Mouse (Mus musculus) liver, adult 2 months (tissue): ENCODE data around the gene Kif14. TPM values are rescaled to one million over a fixed set of nuclear protein-coding genes. Genes with fewer than 3 reads are reported as not detected.

ENCODE experiments used
- DNase-seq: peaks from one replicate; pipeline ENCODE4 v3.0.0-alpha.2; 2011; ENCODE audit warnings: low read depth, low spot score; ENCODE audit errors: extremely low read depth
- H3K27ac ChIP-seq: fragments of 200-500 bp; replicated peaks from 2 replicates; pipeline ENCODE4 v1.5.1; 2012; ENCODE audit warnings: low read depth, mild to moderate bottlenecking, control low read depth, inconsistent platforms, low read length; ENCODE audit not compliant: insufficient read depth
- H3K27me3 ChIP-seq: fragments of 200-500 bp; 2 replicates; pipeline ENCODE4 v1.6.1; 2012; ENCODE audit warnings: mild to moderate bottlenecking, moderate library complexity, low read length, inconsistent platforms; ENCODE audit not compliant: control insufficient read depth, insufficient read depth
- H3K36me3 ChIP-seq: fragments of 200-500 bp; 2 replicates; pipeline ENCODE4 v1.6.1; 2012; ENCODE audit warnings: low read length, inconsistent platforms; ENCODE audit not compliant: control insufficient read depth, insufficient read depth
- H3K4me1 ChIP-seq: fragments of 200-500 bp; 2 replicates; pipeline ENCODE4 v1.6.1; 2011; ENCODE audit warnings: low read length; ENCODE audit not compliant: control insufficient read depth, insufficient read depth
- H3K4me3 ChIP-seq: fragments of 200-500 bp; 2 replicates; pipeline ENCODE4 v1.5.1; 2011; ENCODE audit warnings: low read depth, mild to moderate bottlenecking, control low read depth, low read length, moderate library complexity; ENCODE audit not compliant: insufficient read depth
- H3K79me2 ChIP-seq: fragments of 200-500 bp; 2 replicates; pipeline ENCODE4 v1.6.1; 2012; ENCODE audit warnings: inconsistent platforms, mild to moderate bottlenecking, low read length, moderate library complexity; ENCODE audit not compliant: control insufficient read depth, insufficient read depth
- H3K9ac ChIP-seq: fragments of 200-500 bp; 2 replicates; pipeline ENCODE4 v1.6.1; 2012; ENCODE audit warnings: low read depth, mild to moderate bottlenecking, control low read depth, inconsistent platforms, low read length
- CTCF ChIP-seq: fragments of 200-500 bp; IDR thresholded peaks from 2 replicates; pipeline ENCODE4 v1.5.1; 2011; ENCODE audit warnings: low read depth, low read length, control low read depth
- POLR2A ChIP-seq: fragments of 200-500 bp; IDR thresholded peaks from 2 replicates; pipeline ENCODE4 v1.6.1; 2011; ENCODE audit warnings: low read length, control low read depth; ENCODE audit not compliant: insufficient read depth; ENCODE audit errors: extremely low read depth
- WGBS: fragments of 180-500 bp; shearing (Covaris S2); methylation state at CpG from one replicate; pipeline ENCODE4 v1.1.7; 2018; 5-methylcytosine and 5-hydroxymethylcytosine counted together
- polyA plus RNA-seq: library from polyadenylated mRNA; depleted of rRNA; stranded (reverse); fragments of >200 nt; gene quantifications from 2 replicates; pipeline ENCODE4 v1.2.3, GENCODE M21; 2012
- total RNA-seq: library from RNA; depleted of rRNA; stranded (reverse); fragments of >200 nt; gene quantifications from 2 replicates; pipeline ENCODE4 v1.2.3, GENCODE M21; 2014

Gene Kif14
- total and polyA plus RNA-seq, 2 experiments, result 0.02 to 0.09 TPM

DNA sequence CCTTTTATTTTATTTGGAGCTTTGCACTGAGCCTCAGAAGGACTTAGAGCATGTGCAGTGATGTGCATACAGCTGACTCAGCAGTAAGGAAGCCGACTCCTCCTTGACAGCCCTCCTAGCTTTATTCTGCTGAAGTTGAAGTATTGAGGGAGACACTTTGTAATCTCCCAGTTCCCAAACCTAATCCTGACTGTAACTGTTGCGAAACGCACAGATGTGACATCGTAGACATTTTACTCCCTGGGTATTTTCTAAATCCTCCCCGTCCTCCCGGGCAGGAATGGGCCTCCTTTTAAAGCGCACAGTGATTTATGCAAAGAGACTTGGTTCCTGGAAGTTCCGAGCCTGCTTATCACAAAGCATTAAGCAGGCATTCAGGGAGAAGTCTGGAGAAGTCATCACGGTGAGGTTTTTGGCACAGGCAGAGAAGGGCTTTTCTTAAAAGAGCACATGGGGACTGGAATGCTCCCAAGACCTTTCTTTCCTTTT is 74.3 kb downstream of the Kif14 start:
- Histone ChIP-seq H3K4me3 (no peak overlapping the region), H3K79me2 (no peaks in the 10 kb centered on the region), H3K4me1 (peaks cover 19% of the 10 kb centered on the region), H3K27ac (peak overlapping the region; percentile 76), H3K27me3 (no peaks in the 10 kb centered on the region), H3K36me3 (no peaks in the 10 kb centered on the region), H3K9ac (no peak overlapping the region)
- peak; percentile 68 for DNase-seq
- no peak for TF ChIP-seq POLR2A
- TF ChIP-seq CTCF, result no peak
- WGBS, result 21% methylated on average over 9 of the region's 9 CpGs

DNA sequence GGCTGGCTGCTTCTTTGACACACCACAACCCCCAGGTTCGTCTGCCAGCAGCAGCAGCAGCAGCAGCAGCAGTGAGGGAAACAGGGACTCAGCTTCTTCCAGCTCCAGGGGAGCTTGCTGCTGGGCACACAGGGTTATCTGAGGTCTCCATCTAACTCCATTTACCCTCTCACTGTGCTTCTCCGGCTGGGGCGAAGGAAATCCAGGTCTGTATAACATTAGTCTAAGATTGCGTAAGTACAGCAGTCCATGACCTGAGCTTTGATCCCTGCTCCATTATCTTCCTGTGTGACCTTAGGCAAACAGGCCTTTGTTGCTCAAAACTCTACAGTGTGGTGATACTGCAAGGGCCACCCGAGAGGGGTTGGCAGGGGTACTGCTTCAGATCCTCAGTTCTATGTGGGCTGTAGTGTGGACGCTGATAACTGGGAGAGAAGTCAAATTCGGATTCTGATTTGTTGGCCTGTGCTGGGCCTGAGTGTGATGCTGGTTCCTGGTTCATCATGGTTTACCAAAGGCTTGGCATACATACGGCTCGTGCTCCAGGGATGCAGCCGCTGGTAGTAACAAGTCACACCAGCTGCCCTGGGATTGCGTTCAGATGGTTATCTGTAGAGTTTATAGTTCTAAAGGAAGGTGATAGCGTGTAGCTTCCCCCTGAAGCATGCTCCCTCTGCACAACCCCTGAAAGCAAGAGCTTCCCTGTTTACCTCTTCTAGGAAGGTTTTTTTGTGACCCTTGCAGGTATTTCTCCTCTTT is 75.7 kb downstream of the Kif14 start:
- H3K27ac ChIP-seq, result peak overlapping the region; percentile 77
- H3K27me3 ChIP-seq, result no peaks in the 10 kb centered on the region
- no peaks in the 10 kb centered on the region for H3K79me2 ChIP-seq
- H3K36me3 ChIP-seq, result no peaks in the 10 kb centered on the region
- WGBS, result 23% methylated on average over 12 of the region's 12 CpGs
- TF ChIP-seq CTCF, result no peak
- TF ChIP-seq POLR2A, result no peak
- no peak overlapping the region for H3K4me3 ChIP-seq
- peak overlapping the region; percentile 15 for H3K9ac ChIP-seq
- DNase-seq, result peak; percentile 100
- peaks cover 19% of the 10 kb centered on the region for H3K4me1 ChIP-seq

DNA sequence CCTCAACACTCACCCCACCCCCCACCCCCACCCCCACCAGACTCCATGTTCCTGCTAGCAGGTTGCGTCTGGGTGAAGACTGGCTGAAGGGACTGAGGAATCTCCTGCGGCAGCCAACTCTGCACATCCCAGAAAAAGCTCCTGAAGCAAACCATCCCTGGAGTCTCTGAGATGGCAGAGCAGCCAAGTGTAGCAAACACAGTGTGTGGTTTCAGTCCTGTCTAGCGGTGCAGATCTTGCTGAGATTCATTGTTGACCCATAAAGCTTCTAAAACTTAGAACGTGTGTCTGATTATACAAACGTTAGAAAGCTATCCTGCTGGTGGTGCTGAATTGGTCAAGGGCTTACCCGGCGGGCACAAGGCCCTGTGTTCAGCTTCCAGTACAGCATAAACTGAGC is 77.8 kb downstream of the Kif14 start:
- peaks cover 19% of the 10 kb centered on the region for H3K4me1 ChIP-seq
- no peaks in the 10 kb centered on the region for H3K27me3 ChIP-seq
- no peak overlapping the region for H3K9ac ChIP-seq
- no peaks in the 10 kb centered on the region for H3K79me2 ChIP-seq
- H3K4me3 ChIP-seq, result no peak overlapping the region
- no peaks in the 10 kb centered on the region for H3K36me3 ChIP-seq
- WGBS, result 70% methylated on average over 7 of the region's 7 CpGs
- H3K27ac ChIP-seq, result no peak overlapping the region
- no peak for DNase-seq
- no peak for TF ChIP-seq CTCF
- no peak for TF ChIP-seq POLR2A

DNA sequence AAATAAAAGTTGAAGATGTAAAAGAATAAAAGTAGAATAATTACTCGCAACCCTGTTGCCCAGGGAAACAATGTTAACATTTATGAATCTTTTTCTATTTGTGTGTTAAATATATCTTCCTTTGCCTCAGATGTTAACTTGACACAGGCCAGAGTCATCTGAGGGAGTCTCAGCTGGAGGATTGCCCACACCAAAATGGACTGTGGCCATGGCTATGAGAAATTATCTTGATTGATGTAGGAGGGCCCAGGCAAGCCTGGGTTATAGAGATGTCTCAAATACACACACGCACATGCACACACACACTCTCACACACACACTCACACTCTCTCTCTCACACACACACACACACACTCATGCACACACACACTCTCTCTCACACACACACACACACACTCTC is 80.9 kb downstream of the Kif14 start:
- no peak overlapping the region for H3K27ac ChIP-seq
- H3K79me2 ChIP-seq, result no peaks in the 10 kb centered on the region
- WGBS, result 90% methylated on average over 2 of the region's 2 CpGs
- TF ChIP-seq CTCF, result no peak
- TF ChIP-seq POLR2A, result no peak
- no peak for DNase-seq
- no peak overlapping the region for H3K4me3 ChIP-seq
- H3K27me3 ChIP-seq, result no peaks in the 10 kb centered on the region
- no peak overlapping the region for H3K9ac ChIP-seq
- no peaks in the 10 kb centered on the region for H3K36me3 ChIP-seq
- peaks cover 10% of the 10 kb centered on the region for H3K4me1 ChIP-seq

DNA sequence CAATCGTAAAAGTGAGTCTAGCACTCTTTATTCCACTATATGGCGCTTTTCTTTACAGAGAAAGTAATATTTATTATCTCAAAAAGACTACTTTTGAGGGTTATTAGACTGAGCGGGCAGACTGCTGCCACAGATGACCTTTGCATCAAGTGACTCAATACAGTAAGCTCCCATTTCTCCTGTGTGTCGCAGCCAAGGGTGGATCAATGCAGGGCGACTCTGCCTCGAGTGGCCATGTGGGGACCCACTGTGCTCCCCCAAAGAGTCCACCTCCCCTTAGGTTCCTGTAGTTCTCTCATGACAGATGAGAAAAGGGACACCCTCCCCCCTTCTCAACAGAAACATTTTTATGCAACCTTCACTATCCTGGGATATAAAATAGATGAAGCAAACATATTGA is 84.1 kb downstream of the Kif14 start:
- H3K27me3 ChIP-seq, result no peaks in the 10 kb centered on the region
- no peak overlapping the region for H3K9ac ChIP-seq
- DNase-seq, result peak; percentile 66
- H3K79me2 ChIP-seq, result no peaks in the 10 kb centered on the region
- H3K4me3 ChIP-seq, result no peak overlapping the region
- H3K36me3 ChIP-seq, result no peaks in the 10 kb centered on the region
- H3K27ac ChIP-seq, result peak overlapping the region; percentile 52
- H3K4me1 ChIP-seq, result peaks cover 7% of the 10 kb centered on the region
- TF ChIP-seq CTCF (no peak), POLR2A (no peak)
- 56% methylated on average over 6 of the region's 6 CpGs for WGBS

DNA sequence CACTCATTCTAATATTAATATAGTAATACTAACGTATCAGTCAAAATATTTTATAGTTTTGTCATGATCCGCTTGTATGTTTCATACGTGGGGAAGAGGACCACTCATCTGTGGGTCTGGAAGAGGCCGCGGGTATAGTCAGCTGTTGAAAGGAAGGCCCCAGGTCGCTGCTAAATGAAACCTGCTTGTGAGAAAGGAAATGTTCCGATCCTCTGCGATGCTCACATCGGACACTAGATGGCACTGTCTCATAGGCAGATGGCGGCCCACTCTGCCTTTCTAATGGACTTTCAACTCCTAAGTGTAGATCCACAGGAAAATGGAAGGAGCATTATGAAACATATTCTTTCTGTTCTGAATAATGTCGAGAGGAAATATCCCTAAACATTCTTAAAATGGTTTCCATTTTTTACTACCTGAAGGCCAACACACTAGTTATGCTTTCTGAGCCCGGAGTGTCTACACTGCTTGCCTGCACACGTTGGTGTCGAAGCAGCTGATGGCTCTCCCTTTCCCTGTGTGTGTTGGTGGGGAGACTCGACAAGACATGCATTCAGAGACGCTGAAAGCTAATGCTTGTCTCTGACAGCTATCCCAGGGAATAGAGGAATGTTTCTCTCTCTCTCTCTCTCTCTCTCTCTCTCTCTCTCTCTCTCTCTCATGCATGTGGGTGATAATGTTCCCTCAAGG is 84.9 kb downstream of the Kif14 start:
- WGBS, result 20% methylated on average over 16 of the region's 16 CpGs
- peaks cover 7% of the 10 kb centered on the region; the same call in 1 of the 2 replicates for H3K4me1 ChIP-seq
- no peak overlapping the region for H3K27ac ChIP-seq
- H3K36me3 ChIP-seq, result no peaks in the 10 kb centered on the region
- no peaks in the 10 kb centered on the region for H3K79me2 ChIP-seq
- H3K27me3 ChIP-seq, result no peaks in the 10 kb centered on the region
- no peak for TF ChIP-seq POLR2A
- TF ChIP-seq CTCF, result peak; percentile 91
- H3K4me3 ChIP-seq, result no peak overlapping the region; the same call in 1 of the 2 replicates
- DNase-seq, result peak; percentile 81
- H3K9ac ChIP-seq, result no peak overlapping the region
